Mouse (Mus musculus) stomach, embryonic 16.5 days (tissue): ENCODE measurements around the gene Rnasel. TPM values are rescaled to one million over a fixed set of nuclear protein-coding genes. Genes with fewer than 3 reads are reported as not detected.

Source experiments
- ATAC-seq: fragments of 200-750 bp; cut with Nextera tagmentation; 2 replicates; pipeline ENCODE4 v1.8.0; 2017; ENCODE audit warnings: moderate number of reproducible peaks, moderate TSS enrichment; ENCODE audit not compliant: insufficient read depth, low FRiP score
- H3K27ac ChIP-seq: fragments of 300-500 bp; sonication (generic); 2 replicates; pipeline ENCODE4 v1.5.1; 2014; ENCODE audit warnings: low read length
- H3K27me3 ChIP-seq: fragments of 300-500 bp; sonication (generic); 2 replicates; pipeline ENCODE4 v1.6.1; 2014; ENCODE audit warnings: low read length, control low read depth, mixed read lengths; ENCODE audit not compliant: control insufficient read depth, insufficient read depth
- H3K36me3 ChIP-seq: fragments of 300-500 bp; sonication (generic); 2 replicates; pipeline ENCODE4 v1.6.1; 2014; ENCODE audit warnings: low read length; ENCODE audit not compliant: control insufficient read depth, insufficient read depth
- H3K4me1 ChIP-seq: fragments of 300-500 bp; sonication (generic); 2 replicates; pipeline ENCODE4 v1.6.1; 2014; ENCODE audit warnings: low read length, control low read depth, mixed read lengths; ENCODE audit not compliant: control insufficient read depth, insufficient read depth
- H3K4me2 ChIP-seq: fragments of 300-500 bp; sonication (generic); 2 replicates; pipeline ENCODE4 v1.6.1; 2014; ENCODE audit warnings: low read depth, low read length, mixed read lengths
- H3K4me3 ChIP-seq: fragments of 300-500 bp; sonication (generic); replicated peaks from 2 replicates; pipeline ENCODE4 v1.5.1; 2014; ENCODE audit warnings: mild to moderate bottlenecking, low read length
- H3K9ac ChIP-seq: fragments of 300-500 bp; sonication (generic); 2 replicates; pipeline ENCODE4 v1.6.1; 2014; ENCODE audit warnings: low read length
- H3K9me3 ChIP-seq: fragments of 300-500 bp; sonication (generic); replicated peaks from 2 replicates; pipeline ENCODE4 v1.6.1; 2016; ENCODE audit warnings: low read length, control low read depth; ENCODE audit not compliant: control insufficient read depth
- WGBS: fragments of 180-500 bp; shearing (Covaris S2); extraction: QIAGEN DNeasy Blood & Tissue Kit; methylation state at CpG from one replicate; pipeline ENCODE4 v1.1.7; 2014; 5-methylcytosine and 5-hydroxymethylcytosine counted together
- polyA plus RNA-seq: library from polyadenylated mRNA; unstranded; fragments of >200 nt; fragmentation: Nextera tagmentation; extraction: Ambion mirVana; gene quantifications from 2 replicates; pipeline ENCODE4 v1.2.1, GENCODE M21; 2015

Rnasel gene
- polyA plus RNA-seq = 13.7 TPM in 2 replicates

- 2% methylated on average over 18 of the region's 18 CpGs for WGBS
- Histone ChIP-seq H3K27me3 (no peaks in the 10 kb centered on the region), H3K27ac (peak within 1 kb of the TSS; percentile 70), H3K36me3 (no peaks in the 10 kb centered on the region), H3K4me1 (peaks cover 16% of the 10 kb centered on the region; the same call in 1 of the 2 replicates), H3K9me3 (no peaks in the 10 kb centered on the region), H3K9ac (peak within 1 kb of the TSS; percentile 76), H3K4me2 (peak within 1 kb of the TSS; percentile 63), H3K4me3 (peak within 1 kb of the TSS; percentile 48)
- peak; percentile 44 for ATAC-seq
Observed at GRCm38 (mm10) chr1:153749211-153749801, at the start of gene Rnasel. TSS of gene Rnasel (plus strand) at chr1:153749426.

GRCm38 (mm10) chr1:153700448-153701063 is 48.7 kb upstream of the Rnasel start:
- ATAC-seq = no peak
- 73% methylated on average over 11 of the region's 11 CpGs for WGBS
- no peaks in the 10 kb centered on the region for H3K9me3 ChIP-seq
- no peak overlapping the region for H3K4me2 ChIP-seq
- no peaks in the 10 kb centered on the region for H3K36me3 ChIP-seq
- H3K27ac ChIP-seq = no peak overlapping the region
- no peak overlapping the region for H3K4me3 ChIP-seq
- no peaks in the 10 kb centered on the region for H3K27me3 ChIP-seq
- H3K4me1 ChIP-seq = 0 out of 2 replicates have a peak, but pooled peaks cover 3% of the 10 kb centered on the region
- no peak overlapping the region for H3K9ac ChIP-seq

- Histone ChIP-seq H3K4me3 (no peak overlapping the region), H3K27me3 (no peaks in the 10 kb centered on the region), H3K4me2 (no peak overlapping the region), H3K36me3 (no peaks in the 10 kb centered on the region), H3K4me1 (0 out of 2 replicates have a peak, but pooled peaks cover 3% of the 10 kb centered on the region), H3K9ac (no peak overlapping the region), H3K27ac (no peak overlapping the region), H3K9me3 (no peaks in the 10 kb centered on the region)
- 87% methylated on average over 1 of the region's 1 CpGs for WGBS
- no peak for ATAC-seq
Observed at GRCm38 (mm10) chr1:153701461-153701860, 47.8 kb upstream of the Rnasel start.

GRCm38 (mm10) chr1:153702166-153702852 is 46.9 kb upstream of the Rnasel start:
- 77% methylated on average over 8 of the region's 8 CpGs for WGBS
- no peaks in the 10 kb centered on the region for H3K36me3 ChIP-seq
- no peak overlapping the region for H3K9ac ChIP-seq
- no peak overlapping the region for H3K4me3 ChIP-seq
- no peak overlapping the region for H3K27ac ChIP-seq
- no peak overlapping the region for H3K4me2 ChIP-seq
- H3K4me1 ChIP-seq = 0 out of 2 replicates have a peak, but pooled peaks cover 3% of the 10 kb centered on the region
- no peaks in the 10 kb centered on the region for H3K27me3 ChIP-seq
- no peak for ATAC-seq
- H3K9me3 ChIP-seq = no peaks in the 10 kb centered on the region

- no peak overlapping the region for H3K4me3 ChIP-seq
- 0 out of 2 replicates have a peak, but pooled peaks cover 3% of the 10 kb centered on the region for H3K4me1 ChIP-seq
- WGBS = 64% methylated on average over 8 of the region's 8 CpGs
- no peak for ATAC-seq
- H3K36me3 ChIP-seq = no peaks in the 10 kb centered on the region
- no peaks in the 10 kb centered on the region for H3K9me3 ChIP-seq
- no peak overlapping the region for H3K4me2 ChIP-seq
- H3K27me3 ChIP-seq = no peaks in the 10 kb centered on the region
- H3K27ac ChIP-seq = no peak overlapping the region
- H3K9ac ChIP-seq = no peak overlapping the region
Observed at GRCm38 (mm10) chr1:153702853-153703410, 46.3 kb upstream of the Rnasel start.

- WGBS = 21% methylated on average over 12 of the region's 12 CpGs
- no peak for ATAC-seq
Observed at GRCm38 (mm10) chr1:153703445-153703991, 45.7 kb upstream of the Rnasel start.

GRCm38 (mm10) chr1:153704174-153704573 is 45.1 kb upstream of the Rnasel start:
- Histone ChIP-seq H3K4me1 (peaks cover 5% of the 10 kb centered on the region; the same call in 1 of the 2 replicates), H3K27ac (no peak overlapping the region)

More at GRCm38 (mm10) chr1:153703445-153703991, 45.7 kb upstream of the Rnasel start:
- H3K4me1 ChIP-seq = 0 out of 2 replicates have a peak, but pooled peaks cover 3% of the 10 kb centered on the region
- no peaks in the 10 kb centered on the region for H3K36me3 ChIP-seq
- H3K4me3 ChIP-seq = no peak overlapping the region
- no peak overlapping the region for H3K27ac ChIP-seq
- H3K9me3 ChIP-seq = no peaks in the 10 kb centered on the region
- H3K4me2 ChIP-seq = no peak overlapping the region
- H3K9ac ChIP-seq = no peak overlapping the region; the same call in 1 of the 2 replicates
- H3K27me3 ChIP-seq = no peaks in the 10 kb centered on the region

GRCm38 (mm10) chr1:153704996-153705395 is 44.2 kb upstream of the Rnasel start:
- 37% methylated on average over 3 of the region's 3 CpGs for WGBS
- Histone ChIP-seq H3K4me1 (peaks cover 9% of the 10 kb centered on the region; the same call in 1 of the 2 replicates), H3K4me2 (no peak overlapping the region), H3K27me3 (no peaks in the 10 kb centered on the region), H3K4me3 (no peak overlapping the region), H3K36me3 (no peaks in the 10 kb centered on the region), H3K9me3 (no peaks in the 10 kb centered on the region), H3K9ac (no peak overlapping the region), H3K27ac (no peak overlapping the region)
- no peak for ATAC-seq

More at GRCm38 (mm10) chr1:153704174-153704573, 45.1 kb upstream of the Rnasel start:
- no peaks in the 10 kb centered on the region for H3K36me3 ChIP-seq
- no peak overlapping the region for H3K4me2 ChIP-seq
- no peaks in the 10 kb centered on the region for H3K9me3 ChIP-seq
- H3K4me3 ChIP-seq = no peak overlapping the region
- no peaks in the 10 kb centered on the region for H3K27me3 ChIP-seq
- no peak overlapping the region for H3K9ac ChIP-seq
- WGBS = 20% methylated on average over 7 of the region's 7 CpGs
- ATAC-seq = no peak
